Mouse (Mus musculus) kidney, postnatal 0 days (tissue): ENCODE data around the gene Xkr8. TPM values are rescaled to one million over a fixed set of nuclear protein-coding genes. Genes with fewer than 3 reads are reported as not detected.
A peak's percentile ranks its signal among the peaks of the same experiment; 100 is the strongest.

ENCODE experiments used
- ATAC-seq: fragments of 200-750 bp; cut with Nextera tagmentation; replicated peaks from 2 replicates; pipeline ENCODE4 v1.8.0; 2017; ENCODE audit warnings: low read depth, moderate number of reproducible peaks, moderate TSS enrichment, moderate library complexity; ENCODE audit not compliant: low FRiP score
- DNase-seq: peaks from one replicate; pipeline ENCODE4 v3.0.0-alpha.2; 2016; ENCODE audit warnings: low spot score
- H3K27ac ChIP-seq: fragments of 300-500 bp; sonication (generic); 2 replicates; pipeline ENCODE4 v1.5.1; 2014; ENCODE audit warnings: mild to moderate bottlenecking
- H3K27me3 ChIP-seq: fragments of 300-500 bp; sonication (generic); 2 replicates; pipeline ENCODE4 v1.6.1; 2014; ENCODE audit warnings: low read length, mixed read lengths; ENCODE audit not compliant: insufficient read depth
- H3K36me3 ChIP-seq: fragments of 300-500 bp; sonication (generic); 2 replicates; pipeline ENCODE4 v1.6.1; 2014; ENCODE audit warnings: low read length, mixed read lengths; ENCODE audit not compliant: insufficient read depth
- H3K4me1 ChIP-seq: fragments of 300-500 bp; sonication (generic); replicated peaks from 2 replicates; pipeline ENCODE4 v1.6.1; 2014; ENCODE audit warnings: antibody characterized with exemption, low read length, mixed read lengths; ENCODE audit not compliant: insufficient read depth
- H3K4me2 ChIP-seq: fragments of 300-500 bp; sonication (generic); 2 replicates; pipeline ENCODE4 v1.6.1; 2014; ENCODE audit warnings: mild to moderate bottlenecking, low read length, moderate library complexity, mixed read lengths
- H3K4me3 ChIP-seq: fragments of 300-500 bp; sonication (generic); replicated peaks from 2 replicates; pipeline ENCODE4 v1.5.1; 2014; ENCODE audit warnings: low read depth, low read length
- H3K9ac ChIP-seq: fragments of 300-500 bp; sonication (generic); 2 replicates; pipeline ENCODE4 v1.6.1; 2014; ENCODE audit warnings: low read depth, low read length
- H3K9me3 ChIP-seq: fragments of 300-500 bp; sonication (generic); replicated peaks from 2 replicates; pipeline ENCODE4 v1.6.1; 2016; ENCODE audit warnings: low read length, inconsistent platforms, mixed read lengths
- CTCF ChIP-seq: IDR thresholded peaks from 2 replicates; pipeline ENCODE4 v1.5.1; 2016; ENCODE audit warnings: antibody characterized with exemption, low read depth, mild to moderate bottlenecking, moderate library complexity
- WGBS: fragments of 180-500 bp; shearing (Covaris S2); extraction: QIAGEN DNeasy Blood & Tissue Kit; methylation state at CpG from one replicate; pipeline ENCODE4 v1.1.7; 2014; 5-methylcytosine and 5-hydroxymethylcytosine counted together
- polyA plus RNA-seq: library from polyadenylated mRNA; unstranded; fragments of >200 nt; fragmentation: Nextera tagmentation; extraction: Ambion mirVana; gene quantifications from 2 replicates; pipeline ENCODE4 v1.2.1, GENCODE M21; 2015

Xkr8 gene
- polyA plus RNA-seq, 1 experiment from 2014 or later, result 4.2 TPM

DNA sequence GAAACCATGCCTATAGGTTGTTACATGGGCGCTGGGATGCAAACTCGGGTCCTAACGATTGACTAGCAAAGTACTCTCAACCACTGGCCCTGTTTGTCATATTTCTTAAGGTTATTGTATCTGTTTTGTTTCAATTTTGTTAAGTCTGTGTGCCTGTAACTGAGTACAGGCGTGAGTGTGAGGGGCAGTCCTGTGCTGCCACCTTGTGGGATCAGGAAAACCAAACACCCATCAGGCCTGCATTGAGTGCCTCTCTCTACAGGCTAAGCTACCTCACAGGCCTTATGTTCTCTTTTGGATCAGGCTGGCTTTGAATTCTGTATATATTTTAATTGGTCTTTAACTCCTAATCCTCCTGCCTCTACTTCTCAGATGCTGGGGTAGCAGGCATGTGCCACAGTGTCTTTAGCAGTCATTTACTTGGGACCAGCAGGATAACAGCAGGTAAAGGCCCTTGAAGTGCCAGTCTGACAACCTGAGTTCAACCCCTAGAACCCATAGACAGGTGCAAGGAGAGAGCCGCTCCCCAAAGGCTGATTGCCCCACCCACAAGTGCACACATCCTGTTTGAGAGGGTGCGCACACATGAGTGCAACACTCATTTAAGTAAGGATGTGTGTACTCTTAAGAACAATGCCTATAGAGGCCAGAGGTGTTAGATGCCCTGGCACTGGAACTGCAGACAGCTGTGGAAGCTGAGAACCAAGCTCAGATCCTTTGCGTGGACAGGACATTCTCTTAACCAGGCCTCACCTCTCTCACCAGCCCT, 55.4 kb downstream of the Xkr8 start:
- Histone ChIP-seq H3K9ac (no peak overlapping the region), H3K27ac (no peak overlapping the region), H3K9me3 (no peaks in the 10 kb centered on the region), H3K4me1 (no peaks in the 10 kb centered on the region), H3K4me3 (no peak overlapping the region), H3K4me2 (no peak overlapping the region), H3K36me3 (peaks cover 27% of the 10 kb centered on the region), H3K27me3 (no peaks in the 10 kb centered on the region)
- WGBS, result 89% methylated on average over 7 of the region's 7 CpGs
- ATAC-seq, result no peak
- peak; percentile 18 for DNase-seq
- TF ChIP-seq CTCF, result peak; percentile 67

Other genes with a start within 250 kb of the Xkr8 start
- 18.1 and 20.1 TPM in 2 replicates for gene Sesn2, start 222.0 kb downstream of the Xkr8 start, polyA plus RNA-seq
- gene Atpif1, start 198.9 kb downstream of the Xkr8 start, polyA plus RNA-seq, result 1,652 and 1,801 TPM in 2 replicates
- gene Dnajc8, start 197.0 kb downstream of the Xkr8 start, polyA plus RNA-seq, result 162 and 170 TPM in 2 replicates
- gene Ptafr, start 168.5 kb downstream of the Xkr8 start, polyA plus RNA-seq, result 0.64 and 0.75 TPM in 2 replicates
- 12.8 and 15.2 TPM in 2 replicates for gene Eya3, start 93.6 kb downstream of the Xkr8 start, polyA plus RNA-seq
- gene Smpdl3b, start 24.7 kb upstream of the Xkr8 start, polyA plus RNA-seq, result 9.0 and 9.5 TPM in 2 replicates
- gene Rpa2, start 35.8 kb upstream of the Xkr8 start, polyA plus RNA-seq, result 60.0 and 65.7 TPM in 2 replicates
- gene Themis2, start 63.8 kb upstream of the Xkr8 start, polyA plus RNA-seq, result 1.0 TPM in 2 replicates
- 37.5 and 37.8 TPM in 2 replicates for gene Ppp1r8, start 110.6 kb upstream of the Xkr8 start, polyA plus RNA-seq
- gene Stx12, start 152.0 kb upstream of the Xkr8 start, polyA plus RNA-seq, result 59.5 and 60.7 TPM in 2 replicates
- 44.8 and 47.1 TPM in 2 replicates for gene Fam76a, start 190.0 kb upstream of the Xkr8 start, polyA plus RNA-seq
- 0.47 and 0.51 TPM in 2 replicates for gene Fgr, start 241.5 kb upstream of the Xkr8 start, polyA plus RNA-seq